Mouse (Mus musculus): ENCODE results near the gene Gm572. TPM values are rescaled to one million over a fixed set of nuclear protein-coding genes. Genes with fewer than 3 reads are reported as not detected.

Gm572 gene
- total RNA-seq, 2 experiments from 2014 or later, result 3.1 to 4.0 TPM

- intact Hi-C loops (cut with DNase I), result loop anchor here (5.0 kb wide), 1 partner anchor 66 kb away; the partner anchor contains the start of gene Exosc10
- DNase-seq, result no peak
Observed at GRCm38 (mm10) chr4:148623609-148624008, 19.5 kb upstream of the Gm572 start.

GRCm38 (mm10) chr4:148625010-148625409 is 18.1 kb upstream of the Gm572 start:
- no peak for DNase-seq
- intact Hi-C loops (cut with DNase I), result no loop called here

GRCm38 (mm10) chr4:148625756-148626622 is 17.1 kb upstream of the Gm572 start:
- peak; percentile 20 to 22 for DNase-seq
- intact Hi-C loops (cut with DNase I), result no loop called here

- intact Hi-C loops (cut with DNase I), result no loop called here
- DNase-seq, result peak; percentile 97 to 98
Observed at GRCm38 (mm10) chr4:148626623-148627185, 16.4 kb upstream of the Gm572 start, which contains the start of gene Tardbp. Gene Tardbp, minus strand, starts transcription at chr4:148627019.

- intact Hi-C loops (cut with DNase I), result no loop called here
- DNase-seq, result no peak
Observed at GRCm38 (mm10) chr4:148627246-148627645, 15.9 kb upstream of the Gm572 start.

- no peak for DNase-seq
- intact Hi-C loops (cut with DNase I), result no loop called here
Observed at GRCm38 (mm10) chr4:148632013-148632692, 11.0 kb upstream of the Gm572 start.

- no peak for DNase-seq
- intact Hi-C loops (cut with DNase I), result no loop called here
Observed at GRCm38 (mm10) chr4:148633395-148634061, 9.6 kb upstream of the Gm572 start.

- DNase-seq, result no peak
- intact Hi-C loops (cut with DNase I), result no loop called here
Observed at GRCm38 (mm10) chr4:148635309-148635708, 7.8 kb upstream of the Gm572 start.

- DNase-seq, result no peak
- intact Hi-C loops (cut with DNase I), result no loop called here
Observed at GRCm38 (mm10) chr4:148638302-148638701, 4.8 kb upstream of the Gm572 start.

- DNase-seq, result no peak
- intact Hi-C loops (cut with DNase I), result no loop called here
Observed at GRCm38 (mm10) chr4:148639455-148639854, 3.7 kb upstream of the Gm572 start.

- DNase-seq, result no peak
- intact Hi-C loops (cut with DNase I), result no loop called here
Observed at GRCm38 (mm10) chr4:148641121-148641520, 2.0 kb upstream of the Gm572 start.

GRCm38 (mm10) chr4:148644157-148644511 is 1.0 kb downstream of the Gm572 start:
- peak; percentile 67 to 79 for DNase-seq
- intact Hi-C loops (cut with DNase I), result no loop called here

- intact Hi-C loops (cut with DNase I), result no loop called here
- no peak for DNase-seq
Observed at GRCm38 (mm10) chr4:148644926-148645325, 1.8 kb downstream of the Gm572 start.

- DNase-seq, result peak in 1 of 2 experiments; percentile 53
- intact Hi-C loops (cut with DNase I), result no loop called here
Observed at GRCm38 (mm10) chr4:148646616-148647015, 3.5 kb downstream of the Gm572 start.

- no peak for DNase-seq
- intact Hi-C loops (cut with DNase I), result no loop called here
Observed at GRCm38 (mm10) chr4:148649309-148649708, 6.2 kb downstream of the Gm572 start.

GRCm38 (mm10) chr4:148651045-148651444 is 7.9 kb downstream of the Gm572 start:
- DNase-seq, result peak; percentile 44 to 46
- intact Hi-C loops (cut with DNase I), result no loop called here

- intact Hi-C loops (cut with DNase I), result no loop called here
- peak in 1 of 2 experiments; percentile 45 for DNase-seq
Observed at GRCm38 (mm10) chr4:148654701-148655398, 11.7 kb downstream of the Gm572 start.

- intact Hi-C loops (cut with DNase I), result no loop called here
- no peak for DNase-seq
Observed at GRCm38 (mm10) chr4:148656691-148657258, 13.7 kb downstream of the Gm572 start.

- no peak for DNase-seq
- intact Hi-C loops (cut with DNase I), result no loop called here
Observed at GRCm38 (mm10) chr4:148657776-148658175, 14.7 kb downstream of the Gm572 start.

GRCm38 (mm10) chr4:148660174-148660573 is 17.1 kb downstream of the Gm572 start:
- no peak for DNase-seq
- intact Hi-C loops (cut with DNase I), result no loop called here

All from heart, postnatal 14 days (tissue).